Mouse (Mus musculus) natural killer cell, adult 2 months (primary cell): ENCODE results near the gene Hemgn.

Experiments used
- DNase-seq, 2 experiments: peaks; one replicate each; pipeline ENCODE4 v3.0.0; 2022; ENCODE audit warnings: low spot score in 2 of 2

Gene Hemgn

DNA sequence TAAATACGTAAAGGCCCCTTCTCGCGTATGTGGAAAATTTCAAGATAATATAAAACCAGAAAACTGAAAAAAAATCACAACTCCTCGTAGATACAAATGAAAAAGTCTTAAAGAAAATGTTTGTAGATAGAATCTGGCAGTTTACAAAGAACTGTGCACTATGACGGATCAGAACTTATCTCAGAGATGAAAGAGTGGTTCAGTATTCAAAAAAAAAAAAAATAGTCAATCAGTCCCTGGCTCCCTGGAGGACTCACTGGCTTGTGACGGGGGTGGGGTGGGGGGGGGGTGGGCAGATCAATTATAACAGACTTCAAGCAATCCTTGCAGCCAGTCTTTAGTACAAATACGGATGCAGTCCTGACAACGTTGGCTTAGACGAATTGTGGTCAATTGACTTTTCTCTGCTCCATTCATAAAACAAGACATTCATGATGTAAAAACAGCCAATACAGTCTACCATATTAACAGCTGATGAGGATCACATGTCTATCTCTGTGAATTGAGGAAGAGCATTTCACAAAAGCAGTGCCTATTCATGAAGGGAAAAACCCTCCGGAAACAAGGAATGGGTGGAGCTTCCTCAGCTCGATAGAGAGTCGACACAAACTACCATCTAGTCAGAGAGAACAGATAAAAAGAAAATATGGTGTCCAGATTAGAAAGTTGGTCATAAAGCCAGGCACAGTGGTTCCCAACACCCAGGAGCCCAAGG, 53.6 kb downstream of the Hemgn start:
- peak in 1 of 2 experiments; percentile 26 for DNase-seq

GRCm38 (mm10) chr4:46356351-46357133, 56.8 kb downstream of the Hemgn start:
- peak; percentile 25 to 51 for DNase-seq

DNA sequence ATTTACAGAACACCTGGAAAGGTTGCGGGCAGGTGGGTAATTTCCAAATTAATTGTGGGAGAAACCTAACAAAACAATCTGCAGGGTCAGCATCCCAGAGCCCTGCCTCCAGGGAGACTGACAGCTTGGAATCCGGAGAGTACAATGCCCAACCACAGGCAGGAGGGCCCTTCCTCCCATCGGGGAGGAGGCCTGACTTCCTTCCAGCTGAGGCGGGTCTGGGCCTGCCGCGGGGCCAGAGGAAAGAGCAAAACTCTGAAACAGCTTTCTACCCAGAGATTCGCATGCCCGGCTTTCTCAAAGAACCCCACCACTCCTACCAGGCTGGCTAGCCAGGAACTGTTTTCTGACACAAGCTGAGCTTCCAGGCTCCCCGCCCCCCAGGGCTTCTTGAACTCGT, 60.3 kb downstream of the Hemgn start:
- no peak for DNase-seq

- DNase-seq, result no peak
Observed at GRCm38 (mm10) chr4:46349530-46349929, 63.8 kb downstream of the Hemgn start.

DNA sequence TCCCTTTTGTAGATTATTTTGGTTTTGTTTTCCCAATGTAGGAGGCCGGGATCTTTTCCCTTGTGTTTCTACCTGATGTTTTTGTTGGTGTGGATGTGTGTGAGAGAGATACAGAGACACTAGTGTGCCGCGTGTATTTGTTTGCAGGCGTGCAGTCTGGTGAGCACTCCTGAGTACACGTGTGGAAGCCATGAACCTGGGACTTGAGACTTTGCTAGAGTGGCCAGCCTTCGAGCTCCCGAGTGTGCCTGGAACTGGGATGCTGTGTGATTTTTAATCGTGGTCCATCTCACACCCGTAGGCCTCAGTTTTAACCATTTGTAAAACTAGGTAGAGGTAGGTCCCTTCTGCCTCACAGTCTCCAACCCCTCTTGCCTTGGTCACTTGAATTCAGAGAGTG, 64.4 kb downstream of the Hemgn start:
- DNase-seq, result no peak

GRCm38 (mm10) chr4:46347580-46348515, 65.5 kb downstream of the Hemgn start:
- no peak for DNase-seq

DNA sequence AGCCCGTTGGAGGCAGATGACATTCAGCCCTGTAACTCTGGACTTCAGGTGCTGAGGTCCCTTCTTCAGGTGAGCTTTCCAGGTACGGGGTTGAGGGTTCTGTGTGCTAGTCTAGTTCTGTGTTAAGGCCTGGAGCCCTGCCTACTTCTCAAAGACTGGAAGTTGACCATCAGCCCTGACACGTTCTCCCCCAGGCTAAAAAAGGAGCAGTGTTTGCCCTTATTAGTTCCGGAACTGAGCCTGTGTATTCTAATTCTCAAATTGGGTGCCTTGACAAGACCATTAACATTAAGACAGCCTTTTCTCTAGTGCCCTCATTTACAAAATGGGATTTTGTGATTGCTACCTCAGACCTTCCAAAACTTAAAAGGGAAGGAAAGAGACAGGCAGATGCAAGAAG, 66.2 kb downstream of the Hemgn start:
- DNase-seq, result no peak

GRCm38 (mm10) chr4:46346221-46346620, 67.1 kb downstream of the Hemgn start:
- DNase-seq, result no peak

DNA sequence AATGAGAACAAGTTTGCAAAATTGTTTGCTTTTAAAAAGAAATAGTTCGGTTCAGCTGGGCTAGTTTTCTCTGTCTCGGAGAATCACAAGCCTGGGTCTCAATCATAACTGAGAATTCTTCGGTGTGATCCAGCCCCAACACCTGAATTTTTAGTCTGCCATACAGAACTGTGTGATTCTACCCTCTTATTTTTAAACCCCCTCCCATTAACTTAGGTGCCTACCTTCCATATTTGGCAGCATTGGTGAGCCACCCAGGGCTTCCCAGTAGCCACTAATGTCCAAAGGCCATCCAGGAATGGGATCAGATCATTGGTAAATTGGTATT, 67.6 kb downstream of the Hemgn start:
- DNase-seq, result no peak

DNA sequence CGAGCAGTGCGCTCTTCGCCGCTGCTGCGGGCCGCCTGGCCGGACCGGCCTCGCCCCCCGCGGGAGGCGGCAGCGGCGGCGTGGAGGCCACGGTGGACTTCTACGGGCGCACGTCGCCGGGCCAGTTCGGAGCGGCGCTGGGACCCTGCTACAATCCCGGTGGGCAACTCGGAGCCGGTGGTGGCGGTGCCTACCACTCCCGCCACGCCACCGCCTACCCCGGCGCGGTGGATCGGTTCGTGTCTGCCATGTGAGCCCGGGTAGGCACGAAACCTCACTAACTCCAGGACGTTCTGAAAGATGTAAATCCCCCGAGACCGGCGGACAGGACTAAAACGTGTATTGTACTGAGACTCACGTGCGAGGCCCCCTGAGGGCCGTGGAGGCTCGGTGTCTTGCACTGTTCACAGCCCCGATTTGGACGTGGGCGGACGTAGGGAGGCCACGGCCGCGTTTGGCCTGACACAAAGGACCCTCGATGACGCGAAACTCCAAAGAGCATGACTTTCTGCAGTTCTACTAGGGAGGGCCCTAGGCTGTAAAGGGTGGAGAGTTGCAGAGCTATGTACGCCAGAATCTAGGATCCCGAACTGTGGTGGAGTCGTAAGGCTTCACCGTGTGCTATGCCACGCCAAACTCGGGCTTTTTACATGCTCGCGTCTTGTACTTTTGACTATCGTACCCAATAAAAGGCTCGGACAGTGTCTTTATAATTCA, 68.1 kb downstream of the Hemgn start:
- DNase-seq, result no peak

DNA sequence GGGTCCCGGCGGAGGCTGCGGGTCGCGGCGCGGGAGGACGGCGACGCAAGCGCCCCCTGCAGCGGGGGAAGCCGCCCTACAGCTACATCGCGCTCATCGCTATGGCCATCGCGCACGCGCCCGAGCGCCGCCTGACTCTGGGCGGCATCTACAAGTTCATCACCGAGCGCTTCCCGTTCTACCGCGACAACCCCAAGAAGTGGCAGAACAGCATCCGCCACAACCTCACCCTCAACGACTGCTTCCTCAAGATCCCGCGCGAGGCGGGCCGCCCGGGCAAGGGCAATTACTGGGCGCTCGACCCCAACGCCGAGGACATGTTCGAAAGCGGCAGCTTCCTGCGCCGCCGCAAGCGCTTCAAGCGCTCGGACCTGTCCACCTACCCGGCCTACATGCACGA, 69.0 kb downstream of the Hemgn start:
- peak in 1 of 2 experiments; percentile 24 for DNase-seq
